Mouse (Mus musculus): ENCODE measurements around the gene Myh11.

DNA sequence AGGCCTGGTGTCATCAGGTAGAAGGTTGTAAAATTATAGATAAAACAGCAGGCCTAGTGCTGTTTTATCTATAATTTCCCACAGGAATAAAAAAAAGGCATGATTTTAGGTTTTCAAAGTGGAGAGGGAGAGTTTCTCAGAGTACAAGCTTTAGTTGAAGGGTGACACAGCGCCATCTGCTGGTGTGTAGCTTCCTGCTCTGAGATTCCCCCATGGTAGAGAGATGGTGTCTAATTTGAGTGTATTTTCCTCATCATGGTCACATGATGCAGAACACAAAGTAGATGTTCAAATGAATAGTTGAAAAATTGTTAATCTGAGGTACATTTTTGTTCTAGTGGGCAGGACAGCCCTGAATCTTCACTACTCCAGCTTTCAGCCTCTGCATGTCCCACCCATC lies 95.7 kb downstream of the Myh11 start:
- TF ChIP-seq CTCF (IDR thresholded peaks at IDR 0.05; ENCODE audit: low read depth, low read length): no peak
- TF ChIP-seq POLR2A (IDR thresholded peaks at IDR 0.05; ENCODE audit: borderline replicate concordance, low read depth, low read length): no peak
